Mouse (Mus musculus) MN1 (cell line): Measurements from ENCODE around the gene Asns.
"Not testable (repeated sequence)": the region's sequence is repeated elsewhere in the genome, so short reads cannot be mapped to it uniquely, and the experiment has no call there.

Experiments
- DNase-seq: peaks from one replicate; pipeline ENCODE4 v3.0.0-alpha.2; 2016; ENCODE audit warnings: low spot score

The Asns gene

DNA sequence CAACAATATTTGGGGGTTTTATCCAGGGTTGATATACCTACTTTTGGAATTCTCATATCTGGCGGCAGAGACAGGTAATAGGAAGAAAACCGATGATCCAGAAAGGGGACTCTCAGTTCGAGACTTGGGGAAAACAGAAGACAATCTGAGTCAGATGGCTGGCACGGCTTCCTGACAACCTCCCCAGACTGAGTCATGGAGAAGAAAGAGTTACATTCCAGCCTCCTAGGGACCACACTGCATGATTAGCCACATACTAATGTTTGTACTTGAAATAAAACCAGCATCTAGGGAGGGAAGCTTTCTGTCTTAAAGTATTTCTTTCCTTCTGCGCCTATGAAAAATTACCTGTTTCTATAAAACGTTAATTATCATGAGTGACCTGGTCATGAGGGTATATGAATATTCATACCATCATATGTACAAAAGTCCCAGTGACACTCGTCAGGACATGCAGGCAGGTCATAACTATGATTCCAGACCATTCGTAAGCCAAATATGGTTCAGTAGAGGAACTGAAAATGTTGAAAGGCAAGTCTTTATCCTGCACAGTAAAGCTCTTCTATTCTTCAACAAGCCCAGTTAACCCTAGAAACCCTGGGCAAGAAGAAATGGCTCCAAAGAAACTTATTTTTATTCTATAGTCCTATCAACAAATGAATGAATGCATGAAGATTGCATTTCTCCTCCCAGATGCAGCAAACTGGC, 16.7 kb downstream of the Asns start:
- DNase-seq, result no peak

DNA sequence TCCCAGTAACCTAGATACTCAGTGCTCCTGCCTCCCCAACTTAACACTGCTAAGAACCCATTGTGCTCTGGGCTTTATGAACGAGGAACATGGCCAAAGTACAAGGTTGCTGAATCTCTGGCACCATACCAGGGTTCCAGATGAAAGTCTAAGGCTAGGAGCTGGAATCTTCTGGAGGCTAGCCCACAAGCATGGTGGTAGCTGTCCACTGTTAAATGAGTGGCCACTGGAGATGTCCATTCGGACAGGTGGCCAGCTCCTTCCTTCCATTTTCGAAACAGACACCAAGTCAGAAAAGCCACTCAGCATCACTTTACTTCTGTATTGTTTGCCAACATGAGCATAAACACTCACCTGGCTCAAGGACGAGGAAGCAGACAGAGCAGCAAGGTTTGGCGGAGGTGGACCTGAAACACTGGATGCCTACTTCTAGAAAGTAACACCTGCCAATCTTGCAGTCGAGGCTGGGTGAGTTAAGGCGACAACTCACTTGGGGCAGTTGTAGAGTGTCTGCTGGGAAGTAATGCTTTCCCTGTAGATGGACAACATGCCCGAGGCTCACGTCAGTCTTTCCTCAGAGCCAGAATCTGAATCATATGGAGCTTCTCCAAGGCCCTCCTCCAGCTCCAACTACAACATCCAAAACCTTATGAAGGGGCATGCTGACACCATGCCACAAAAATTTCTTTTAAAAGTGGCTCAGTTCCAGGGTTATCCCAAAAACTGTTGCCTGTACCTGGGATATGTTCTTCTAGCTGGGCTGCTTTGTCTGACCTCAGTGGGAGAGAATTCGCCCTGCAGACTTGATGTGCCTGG, 20.4 kb downstream of the Asns start:
- DNase-seq, result no peak

DNA sequence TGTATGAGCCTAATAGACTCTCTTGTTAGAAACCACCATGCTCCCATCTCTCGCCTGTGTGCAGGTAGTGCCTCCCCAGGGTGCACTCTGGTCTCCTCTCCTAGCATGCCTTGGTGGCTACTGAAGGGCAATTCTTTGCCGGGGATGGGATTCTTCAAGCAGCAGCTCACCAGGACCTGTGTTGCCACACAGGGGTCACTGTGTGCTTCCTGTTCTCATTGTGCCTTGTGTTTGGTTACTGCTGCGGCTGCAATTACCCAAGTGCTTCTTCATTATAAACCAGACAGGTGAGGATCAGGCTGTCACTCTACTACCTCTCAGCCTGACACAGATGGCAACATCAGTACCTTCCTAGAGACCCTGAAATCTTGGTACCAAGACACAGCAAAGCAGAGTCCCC, 21.6 kb downstream of the Asns start:
- DNase-seq, result no peak

DNA sequence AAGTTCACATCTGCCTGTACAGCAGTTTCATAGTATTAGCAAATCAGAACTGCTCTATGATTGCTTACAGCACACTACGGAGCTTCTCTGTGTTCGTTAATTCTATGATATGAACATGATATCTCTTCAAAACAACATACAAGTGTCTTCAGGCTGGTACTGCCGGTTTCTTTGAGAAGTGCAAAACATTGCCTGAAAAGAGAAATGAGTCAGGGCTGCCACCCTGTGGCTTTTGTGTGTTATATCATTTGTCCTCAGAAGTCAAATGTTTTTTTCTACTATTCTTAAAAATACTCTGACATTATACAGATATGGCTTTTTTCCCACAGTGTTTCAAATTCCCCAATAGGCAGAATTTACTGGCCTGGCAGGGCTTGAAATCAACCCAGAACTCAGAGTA, 22.5 kb downstream of the Asns start:
- peak; percentile 16 for DNase-seq

DNA sequence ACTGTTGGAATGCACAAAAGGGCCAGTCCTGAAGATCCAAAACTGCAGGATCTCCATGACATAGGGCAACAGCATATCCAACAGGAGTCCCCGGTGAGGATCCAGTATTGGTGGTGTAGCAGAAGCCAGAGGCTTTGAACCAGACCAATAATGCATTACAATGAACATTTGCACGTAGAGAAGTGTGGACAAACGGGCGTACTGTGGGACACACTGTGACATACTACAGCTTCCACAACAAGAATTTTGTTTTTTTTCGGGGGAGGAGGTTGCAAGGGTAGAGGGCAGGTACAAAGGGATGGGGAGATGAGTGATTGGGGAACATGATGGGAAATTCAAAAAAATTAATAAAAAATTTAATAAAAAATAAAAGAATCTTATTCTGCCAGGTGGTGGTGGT, 23.3 kb downstream of the Asns start:
- DNase-seq, result no peak

DNA sequence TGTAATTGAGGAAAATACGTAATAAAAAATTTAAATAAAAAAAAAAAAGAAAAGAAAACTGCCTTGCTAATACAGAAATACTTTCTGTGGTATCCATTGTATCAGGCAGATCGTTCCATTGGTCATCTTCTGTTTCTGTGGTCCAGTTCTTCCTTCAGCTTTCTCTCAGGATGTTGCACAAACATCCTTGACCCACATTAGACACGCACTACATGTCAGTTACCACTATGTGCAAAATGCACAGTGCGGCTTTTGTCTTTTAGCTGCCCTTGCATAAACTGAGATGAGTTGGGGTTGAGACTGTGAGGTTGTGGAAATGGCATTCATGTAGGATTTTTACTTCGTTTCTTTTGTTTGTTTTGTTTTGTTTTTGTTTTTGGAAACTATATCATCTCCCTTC, 24.7 kb downstream of the Asns start:
- DNase-seq, result no peak

DNA sequence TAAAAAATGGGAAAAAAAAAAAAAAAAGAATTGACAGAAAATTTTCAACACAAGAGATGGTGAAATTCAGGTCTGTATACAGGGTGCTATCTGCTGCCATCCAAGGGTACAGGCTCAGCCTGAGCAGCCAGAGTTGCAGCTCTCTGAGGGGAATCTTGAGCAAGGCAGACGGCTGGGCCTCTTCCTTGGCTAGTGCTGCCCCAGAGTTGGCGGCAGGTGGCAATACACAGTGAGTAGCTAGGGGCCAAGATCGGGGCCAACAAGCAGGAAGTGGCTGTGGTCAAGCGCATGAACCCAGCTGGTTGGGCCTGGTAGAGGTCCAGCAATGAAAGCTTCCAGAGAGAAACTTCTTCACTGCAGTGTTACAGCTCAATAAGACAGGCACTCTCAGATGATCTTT, 27.2 kb downstream of the Asns start:
- DNase-seq, result not testable (repeated sequence)

DNA sequence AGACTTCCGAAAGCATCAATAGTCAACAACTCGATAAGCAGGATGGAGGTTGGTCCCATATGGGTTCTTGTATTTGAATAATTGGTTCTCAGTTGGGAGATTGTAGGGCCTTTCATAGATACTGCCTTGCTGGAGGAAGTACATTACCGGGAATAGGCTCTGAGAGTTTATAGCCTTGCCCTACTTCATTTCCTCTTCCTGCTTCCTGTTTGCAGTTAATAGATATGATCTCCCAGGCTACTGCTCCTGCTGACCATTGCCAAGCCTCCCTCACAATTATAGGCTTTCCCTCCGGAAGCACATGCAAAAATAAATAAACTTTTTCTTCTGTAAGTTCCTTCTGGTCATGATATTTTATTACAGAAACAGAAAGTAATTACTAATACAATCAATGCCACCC, 31.6 kb downstream of the Asns start:
- DNase-seq, result no peak

DNA sequence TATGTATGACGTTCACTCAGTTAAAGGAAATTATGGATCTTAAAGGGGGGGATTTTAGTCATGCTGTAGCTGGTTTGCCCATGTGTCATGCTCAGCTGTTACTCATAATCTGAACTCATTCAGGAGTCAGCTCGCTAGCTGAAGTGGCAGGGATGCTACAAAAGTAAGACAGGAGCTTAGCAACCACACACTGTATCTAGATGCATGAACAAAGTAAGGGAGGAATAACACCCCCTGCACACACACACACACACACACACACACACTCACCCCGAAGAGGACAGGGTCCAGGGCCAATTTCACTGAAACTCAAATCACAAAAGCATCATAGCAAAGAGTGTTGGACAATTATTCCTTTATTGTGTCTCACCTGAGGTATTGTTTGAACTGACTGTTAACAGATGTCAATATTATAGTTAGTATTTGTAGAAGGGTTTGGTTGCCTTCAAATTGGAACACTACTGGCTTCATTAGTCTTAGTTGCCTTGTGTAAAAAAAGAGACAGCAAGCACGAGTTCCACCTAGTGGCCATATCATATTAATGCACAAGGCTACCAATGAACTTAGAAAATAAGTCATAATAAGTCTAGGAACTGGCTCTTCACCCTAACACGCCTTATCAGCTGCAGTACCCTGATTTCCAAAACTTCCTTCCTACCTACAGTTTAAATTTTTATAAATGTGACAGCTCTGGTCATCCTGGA, 32.5 kb downstream of the Asns start:
- peak; percentile 47 for DNase-seq

DNA sequence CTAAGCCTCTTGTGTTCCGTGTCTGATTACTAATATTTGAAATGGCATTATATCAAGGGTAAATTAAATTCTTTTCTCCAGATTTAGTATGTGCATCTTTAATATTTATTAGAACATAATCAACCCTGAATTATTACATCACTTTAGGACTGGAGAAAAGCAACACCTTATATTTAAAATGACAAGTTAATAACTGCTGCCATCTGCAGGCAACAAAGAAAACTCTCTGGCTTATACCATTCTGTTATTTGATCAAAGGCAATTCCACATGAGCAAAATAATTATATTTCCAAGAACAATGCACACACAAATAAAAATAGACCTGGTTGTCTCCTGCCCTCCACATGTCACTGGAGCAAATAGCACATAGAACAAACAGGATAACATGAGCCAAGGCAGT, 36.5 kb downstream of the Asns start:
- no peak for DNase-seq

DNA sequence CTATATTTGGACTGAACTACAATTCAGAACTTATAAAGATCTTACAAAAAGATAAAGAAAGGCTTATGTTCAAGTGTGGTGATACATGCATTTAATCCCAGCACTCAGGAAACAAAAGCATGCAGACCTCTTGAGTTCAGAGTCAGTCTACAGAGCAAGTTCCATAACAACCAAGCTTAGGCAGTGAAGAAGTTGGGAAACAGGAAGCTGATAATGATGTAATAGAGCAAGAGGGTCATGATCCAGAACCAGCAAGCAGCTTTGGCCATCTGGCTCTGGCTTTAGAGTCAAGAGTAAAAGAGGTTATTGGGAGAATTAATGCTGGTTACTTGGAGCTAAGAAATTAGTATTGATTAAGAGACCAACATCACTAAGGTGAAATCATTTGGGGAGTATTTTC, 44.6 kb downstream of the Asns start:
- DNase-seq, result no peak
